Mouse (Mus musculus) kidney, postnatal 10 days (tissue): ENCODE data around the gene Zbtb11.
"Not testable (repeated sequence)": the region's sequence is repeated elsewhere in the genome, so short reads cannot be mapped to it uniquely, and the experiment has no call there.

ENCODE experiments used
- DNase-seq: peaks from one replicate; pipeline ENCODE4 v3.0.0; 2021; ENCODE audit warnings: mixed read lengths

The Zbtb11 gene

GRCm38 (mm10) chr16:55973431-55974255, at the start of gene Zbtb11:
Gene Zbtb11, plus strand, starts transcription at chr16:55973883.
- peak; percentile 100 for DNase-seq

GRCm38 (mm10) chr16:55924010-55924409, 49.7 kb upstream of the Zbtb11 start:
- no peak for DNase-seq

GRCm38 (mm10) chr16:55933681-55934343, 39.9 kb upstream of the Zbtb11 start:
- peak; percentile 61 for DNase-seq

GRCm38 (mm10) chr16:55934453-55935037, 39.1 kb upstream of the Zbtb11 start, which contains the start of gene Cep97:
Gene Cep97, minus strand, starts transcription at chr16:55934855.
- DNase-seq, result peak; percentile 92

- no peak for DNase-seq
Measured at GRCm38 (mm10) chr16:55938761-55939160, 34.9 kb upstream of the Zbtb11 start.

GRCm38 (mm10) chr16:55939703-55940102, 34.0 kb upstream of the Zbtb11 start:
- DNase-seq, result peak; percentile 20

- DNase-seq, result no peak
Measured at GRCm38 (mm10) chr16:55940781-55941180, 32.9 kb upstream of the Zbtb11 start.

GRCm38 (mm10) chr16:55947266-55947665, 26.4 kb upstream of the Zbtb11 start:
- no peak for DNase-seq

GRCm38 (mm10) chr16:55947876-55948410, 25.7 kb upstream of the Zbtb11 start:
- not testable (repeated sequence) for DNase-seq

- DNase-seq, result peak; percentile 51
Measured at GRCm38 (mm10) chr16:55948963-55949362, 24.7 kb upstream of the Zbtb11 start.

- DNase-seq, result no peak
Measured at GRCm38 (mm10) chr16:55950462-55950861, 23.2 kb upstream of the Zbtb11 start.

- DNase-seq, result peak; percentile 85
Measured at GRCm38 (mm10) chr16:55950946-55951678, 22.6 kb upstream of the Zbtb11 start.

- DNase-seq, result no peak
Measured at GRCm38 (mm10) chr16:55951679-55952327, 21.9 kb upstream of the Zbtb11 start.

- no peak for DNase-seq
Measured at GRCm38 (mm10) chr16:55952771-55953170, 20.9 kb upstream of the Zbtb11 start.

- DNase-seq, result not testable (repeated sequence)
Measured at GRCm38 (mm10) chr16:55954196-55954595, 19.5 kb upstream of the Zbtb11 start.

GRCm38 (mm10) chr16:55963068-55963467, 10.6 kb upstream of the Zbtb11 start:
- not testable (repeated sequence) for DNase-seq

- peak; percentile 55 for DNase-seq
Measured at GRCm38 (mm10) chr16:55964126-55964949, 9.3 kb upstream of the Zbtb11 start.

GRCm38 (mm10) chr16:55966212-55966871, 7.3 kb upstream of the Zbtb11 start, which contains the start of gene Rpl24:
Gene Rpl24, plus strand, starts transcription at chr16:55966275.
- DNase-seq, result peak; percentile 98

- no peak for DNase-seq
Measured at GRCm38 (mm10) chr16:55967221-55967620, 6.5 kb upstream of the Zbtb11 start.

- peak; percentile 65 for DNase-seq
Measured at GRCm38 (mm10) chr16:55969147-55969546, 4.5 kb upstream of the Zbtb11 start.
